Mouse (Mus musculus) kidney, postnatal 0 days (tissue): ENCODE results near the gene Catsper2. TPM values are rescaled to one million over a fixed set of nuclear protein-coding genes. Genes with fewer than 3 reads are reported as not detected.
A peak's percentile ranks its signal among the peaks of the same experiment; 100 is the strongest.

Experiments
- ATAC-seq: fragments of 200-750 bp; cut with Nextera tagmentation; replicated peaks from 2 replicates; pipeline ENCODE4 v1.8.0; 2017; ENCODE audit warnings: low read depth, moderate number of reproducible peaks, moderate TSS enrichment, moderate library complexity; ENCODE audit not compliant: low FRiP score
- DNase-seq: peaks from one replicate; pipeline ENCODE4 v3.0.0-alpha.2; 2016; ENCODE audit warnings: low spot score
- H3K27ac ChIP-seq: fragments of 300-500 bp; sonication (generic); 2 replicates; pipeline ENCODE4 v1.5.1; 2014; ENCODE audit warnings: mild to moderate bottlenecking
- H3K27me3 ChIP-seq: fragments of 300-500 bp; sonication (generic); 2 replicates; pipeline ENCODE4 v1.6.1; 2014; ENCODE audit warnings: low read length, mixed read lengths; ENCODE audit not compliant: insufficient read depth
- H3K36me3 ChIP-seq: fragments of 300-500 bp; sonication (generic); 2 replicates; pipeline ENCODE4 v1.6.1; 2014; ENCODE audit warnings: low read length, mixed read lengths; ENCODE audit not compliant: insufficient read depth
- H3K4me1 ChIP-seq: fragments of 300-500 bp; sonication (generic); replicated peaks from 2 replicates; pipeline ENCODE4 v1.6.1; 2014; ENCODE audit warnings: antibody characterized with exemption, low read length, mixed read lengths; ENCODE audit not compliant: insufficient read depth
- H3K4me2 ChIP-seq: fragments of 300-500 bp; sonication (generic); 2 replicates; pipeline ENCODE4 v1.6.1; 2014; ENCODE audit warnings: mild to moderate bottlenecking, low read length, moderate library complexity, mixed read lengths
- H3K4me3 ChIP-seq: fragments of 300-500 bp; sonication (generic); replicated peaks from 2 replicates; pipeline ENCODE4 v1.5.1; 2014; ENCODE audit warnings: low read depth, low read length
- H3K9ac ChIP-seq: fragments of 300-500 bp; sonication (generic); 2 replicates; pipeline ENCODE4 v1.6.1; 2014; ENCODE audit warnings: low read depth, low read length
- H3K9me3 ChIP-seq: fragments of 300-500 bp; sonication (generic); replicated peaks from 2 replicates; pipeline ENCODE4 v1.6.1; 2016; ENCODE audit warnings: low read length, inconsistent platforms, mixed read lengths
- CTCF ChIP-seq: IDR thresholded peaks from 2 replicates; pipeline ENCODE4 v1.5.1; 2016; ENCODE audit warnings: antibody characterized with exemption, low read depth, mild to moderate bottlenecking, moderate library complexity
- WGBS: fragments of 180-500 bp; shearing (Covaris S2); extraction: QIAGEN DNeasy Blood & Tissue Kit; methylation state at CpG from one replicate; pipeline ENCODE4 v1.1.7; 2014; 5-methylcytosine and 5-hydroxymethylcytosine counted together
- microRNA-seq: library from miRNA; unstranded; fragments of <30 nt; microRNA quantifications from one replicate; pipeline ENCODE4, GENCODE M21; 2016
- polyA plus RNA-seq: library from polyadenylated mRNA; unstranded; fragments of >200 nt; fragmentation: Nextera tagmentation; extraction: Ambion mirVana; gene quantifications from 2 replicates; pipeline ENCODE4 v1.2.1, GENCODE M21; 2015

Catsper2 gene
- polyA plus RNA-seq, 1 experiment from 2014 or later, result 2.4 TPM

DNA sequence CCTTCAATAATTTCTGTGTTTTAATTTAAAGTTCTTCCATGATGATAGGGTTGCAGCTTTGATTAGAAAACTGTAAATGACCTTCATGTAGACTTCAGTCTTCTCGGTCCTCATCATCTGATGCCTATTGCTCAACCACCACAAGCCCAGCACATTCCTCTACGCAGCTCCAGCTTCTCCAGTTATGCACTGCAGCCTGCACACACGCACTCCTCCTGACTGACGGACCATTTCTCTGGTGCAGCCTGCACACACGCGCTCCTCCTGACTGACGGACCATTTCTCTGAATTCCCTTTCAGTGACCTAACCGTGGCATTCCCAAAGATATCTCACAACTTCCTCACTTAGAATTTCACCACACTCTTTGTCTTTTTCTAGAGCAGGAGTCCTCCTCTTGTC is 60.4 kb downstream of the Catsper2 start:
- Histone ChIP-seq H3K4me2 (no peak overlapping the region), H3K9me3 (no peaks in the 10 kb centered on the region), H3K27ac (no peak overlapping the region), H3K4me1 (peaks cover 3% of the 10 kb centered on the region; the same call in 1 of the 2 replicates), H3K9ac (no peak overlapping the region), H3K4me3 (no peak overlapping the region), H3K27me3 (no peaks in the 10 kb centered on the region), H3K36me3 (no peaks in the 10 kb centered on the region)
- peak; percentile 13 for DNase-seq
- no peak for TF ChIP-seq CTCF
- WGBS, result 44% methylated on average over 8 of the region's 8 CpGs
- no peak for ATAC-seq

Small RNA genes lying within 50 kb of the gene (microRNA-seq; reads per million reads assigned to microRNA genes)
- gene Gm22953, result not detected

Other genes with a start within 250 kb of the Catsper2 start
- gene Tubgcp4, start 243.1 kb downstream of the Catsper2 start, polyA plus RNA-seq, result 27.6 and 29.2 TPM in 2 replicates
- 10.6 and 10.8 TPM in 2 replicates for gene Zscan29, start 242.7 kb downstream of the Catsper2 start, polyA plus RNA-seq
- 24.4 and 24.9 TPM in 2 replicates for gene Trp53bp1, start 142.4 kb downstream of the Catsper2 start, polyA plus RNA-seq
- 0.93 and 1.3 TPM in 2 replicates for gene Map1a, start 124.2 kb downstream of the Catsper2 start, polyA plus RNA-seq
- gene Ppip5k1, start 58.4 kb downstream of the Catsper2 start, polyA plus RNA-seq, result 13.1 and 14.0 TPM in 2 replicates
- gene Ckmt1, start 56.1 kb downstream of the Catsper2 start, polyA plus RNA-seq, result 63.1 and 70.4 TPM in 2 replicates
- gene Strc, start 26.6 kb downstream of the Catsper2 start, polyA plus RNA-seq, result not detected in 2 replicates
- gene Pdia3, start within 50 bp of the Catsper2 start, polyA plus RNA-seq, result 506 and 575 TPM in 2 replicates
- gene Ell3, start 30.5 kb upstream of the Catsper2 start, polyA plus RNA-seq, result 13.9 and 15.3 TPM in 2 replicates
- 520 and 562 TPM in 2 replicates for gene Serf2, start 35.4 kb upstream of the Catsper2 start, polyA plus RNA-seq
- 102 and 123 TPM in 2 replicates for gene Hypk, start 39.5 kb upstream of the Catsper2 start, polyA plus RNA-seq
- 0.20 and 0.28 TPM in 2 replicates for gene Serinc4, start 43.0 kb upstream of the Catsper2 start, polyA plus RNA-seq
- gene Mfap1b, start 60.3 kb upstream of the Catsper2 start, polyA plus RNA-seq, result 43.2 and 45.8 TPM in 2 replicates
- gene Mfap1a, start 92.9 kb upstream of the Catsper2 start, polyA plus RNA-seq, result 16.6 and 18.8 TPM in 2 replicates
- 5.3 and 5.5 TPM in 2 replicates for gene Wdr76, start 92.9 kb upstream of the Catsper2 start, polyA plus RNA-seq